Mouse (Mus musculus) stomach, postnatal 0 days (tissue): Measurements from ENCODE around the gene Frs3. TPM values are rescaled to one million over a fixed set of nuclear protein-coding genes. Genes with fewer than 3 reads are reported as not detected.

Experiments used
- ATAC-seq: fragments of 200-750 bp; cut with Nextera tagmentation; 2 replicates; pipeline ENCODE4 v1.8.0; 2017; ENCODE audit not compliant: low FRiP score, low TSS enrichment
- DNase-seq: peaks from one replicate; pipeline ENCODE4 v3.0.0-alpha.2; 2016; ENCODE audit warnings: low spot score
- H3K27ac ChIP-seq: fragments of 300-500 bp; sonication (generic); replicated peaks from 2 replicates; pipeline ENCODE4 v1.5.1; 2014; ENCODE audit warnings: mild to moderate bottlenecking, control low read depth
- H3K27me3 ChIP-seq: fragments of 300-500 bp; sonication (generic); 2 replicates; pipeline ENCODE4 v1.6.1; 2014; ENCODE audit warnings: low read length; ENCODE audit not compliant: control insufficient read depth, insufficient read depth
- H3K36me3 ChIP-seq: fragments of 300-500 bp; sonication (generic); 2 replicates; pipeline ENCODE4 v1.6.1; 2014; ENCODE audit warnings: low read length, mixed read lengths; ENCODE audit not compliant: control insufficient read depth, insufficient read depth
- H3K4me1 ChIP-seq: fragments of 300-500 bp; sonication (generic); replicated peaks from 2 replicates; pipeline ENCODE4 v1.6.1; 2014; ENCODE audit warnings: antibody characterized with exemption; ENCODE audit not compliant: control insufficient read depth, insufficient read depth
- H3K4me2 ChIP-seq: fragments of 300-500 bp; sonication (generic); replicated peaks from 2 replicates; pipeline ENCODE4 v1.6.1; 2014; ENCODE audit warnings: low read depth, mild to moderate bottlenecking, control low read depth, moderate library complexity
- H3K4me3 ChIP-seq: fragments of 300-500 bp; sonication (generic); 2 replicates; pipeline ENCODE4 v1.5.1; 2014; ENCODE audit warnings: low read depth, low read length, control low read depth
- H3K9ac ChIP-seq: fragments of 300-500 bp; sonication (generic); 2 replicates; pipeline ENCODE4 v1.6.1; 2014; ENCODE audit warnings: mild to moderate bottlenecking, low read length, control low read depth, mixed read lengths
- H3K9me3 ChIP-seq: fragments of 300-500 bp; sonication (generic); 2 replicates; pipeline ENCODE4 v1.6.1; 2016; ENCODE audit warnings: low read length; ENCODE audit not compliant: control insufficient read depth
- CTCF ChIP-seq: IDR thresholded peaks from 2 replicates; pipeline ENCODE4 v1.5.1; 2016; ENCODE audit warnings: antibody characterized with exemption, low read depth, mild to moderate bottlenecking, moderate library complexity
- EP300 ChIP-seq: optimal IDR thresholded peaks from 2 replicates; pipeline ENCODE3; 2016; ENCODE audit warnings: antibody characterized with exemption
- WGBS: fragments of 180-500 bp; shearing (Covaris S2); extraction: QIAGEN DNeasy Blood & Tissue Kit; methylation state at CpG from one replicate; pipeline ENCODE4 v1.1.7; 2014; 5-methylcytosine and 5-hydroxymethylcytosine counted together
- polyA plus RNA-seq: library from polyadenylated mRNA; unstranded; fragments of >200 nt; fragmentation: Nextera tagmentation; extraction: Ambion mirVana; gene quantifications from 2 replicates; pipeline ENCODE4 v1.2.1, GENCODE M21; 2015

Gene Frs3
- polyA plus RNA-seq, 1 experiment from 2014 or later: 2.7 TPM

GRCm38 (mm10) chr17:47702548-47703345, 13.9 kb downstream of the Frs3 start:
- H3K4me2 ChIP-seq: no peak overlapping the region

GRCm38 (mm10) chr17:47703556-47703955, 14.7 kb downstream of the Frs3 start:
- DNase-seq (no peak), ATAC-seq (no peak)
- H3K4me1 ChIP-seq: no peaks in the 10 kb centered on the region
- no peak overlapping the region for H3K4me2 ChIP-seq
- no peak overlapping the region for H3K9ac ChIP-seq
- 53% methylated on average over 20 of the region's 20 CpGs for WGBS
- TF ChIP-seq CTCF (no peak), EP300 (no peak)
- peaks cover 7% of the 10 kb centered on the region; the same call in 1 of the 2 replicates for H3K36me3 ChIP-seq
- no peak overlapping the region for H3K4me3 ChIP-seq
- H3K27ac ChIP-seq: no peak overlapping the region
- H3K9me3 ChIP-seq: no peaks in the 10 kb centered on the region
- no peaks in the 10 kb centered on the region for H3K27me3 ChIP-seq

More at GRCm38 (mm10) chr17:47702548-47703345, 13.9 kb downstream of the Frs3 start:
- 47% methylated on average over 28 of the region's 28 CpGs for WGBS
- peaks cover 7% of the 10 kb centered on the region; the same call in 1 of the 2 replicates for H3K36me3 ChIP-seq
- TF ChIP-seq EP300 (no peak), CTCF (no peak)
- no peak overlapping the region for H3K9ac ChIP-seq
- DNase-seq (no peak), ATAC-seq (no peak)
- H3K27me3 ChIP-seq: no peaks in the 10 kb centered on the region
- H3K27ac ChIP-seq: no peak overlapping the region
- no peak overlapping the region for H3K4me3 ChIP-seq
- no peaks in the 10 kb centered on the region for H3K4me1 ChIP-seq
- no peaks in the 10 kb centered on the region for H3K9me3 ChIP-seq

- H3K9me3 ChIP-seq: no peaks in the 10 kb centered on the region
- no peak overlapping the region for H3K9ac ChIP-seq
- ATAC-seq: no peak
- DNase-seq: no peak
- H3K36me3 ChIP-seq: peaks cover 7% of the 10 kb centered on the region; the same call in 1 of the 2 replicates
- H3K4me3 ChIP-seq: no peak overlapping the region
- H3K27me3 ChIP-seq: no peaks in the 10 kb centered on the region
- H3K4me1 ChIP-seq: no peaks in the 10 kb centered on the region
- no peak overlapping the region for H3K4me2 ChIP-seq
- no peak overlapping the region for H3K27ac ChIP-seq
- TF ChIP-seq CTCF (peak; percentile 47), EP300 (no peak)
- 78% methylated on average over 4 of the region's 4 CpGs for WGBS
Measured at GRCm38 (mm10) chr17:47704692-47705091, 15.9 kb downstream of the Frs3 start.

- ATAC-seq (no peak), DNase-seq (no peak)
- H3K4me1 ChIP-seq: no peaks in the 10 kb centered on the region
- no peak overlapping the region for H3K27ac ChIP-seq
- TF ChIP-seq CTCF: no peak
- TF ChIP-seq EP300: no peak
- no peaks in the 10 kb centered on the region for H3K27me3 ChIP-seq
- H3K4me3 ChIP-seq: no peak overlapping the region
- no peaks in the 10 kb centered on the region for H3K9me3 ChIP-seq
- 47% methylated on average over 1 of the region's 1 CpGs for WGBS
- H3K36me3 ChIP-seq: peaks cover 7% of the 10 kb centered on the region; the same call in 1 of the 2 replicates
- H3K4me2 ChIP-seq: no peak overlapping the region
- no peak overlapping the region for H3K9ac ChIP-seq
Measured at GRCm38 (mm10) chr17:47706196-47706595, 17.4 kb downstream of the Frs3 start.

- Histone ChIP-seq H3K36me3 (no peaks in the 10 kb centered on the region), H3K4me3 (no peak overlapping the region), H3K9me3 (no peaks in the 10 kb centered on the region), H3K4me1 (no peaks in the 10 kb centered on the region), H3K27ac (no peak overlapping the region), H3K27me3 (no peaks in the 10 kb centered on the region), H3K4me2 (no peak overlapping the region), H3K9ac (no peak overlapping the region)
- DNase-seq: no peak
- 80% methylated on average over 3 of the region's 3 CpGs for whole genome bisulfite sequencing
- ATAC-seq: no peak
- TF ChIP-seq EP300 (no peak), CTCF (no peak)
Measured at GRCm38 (mm10) chr17:47707961-47708360, 19.1 kb downstream of the Frs3 start.

- Histone ChIP-seq H3K36me3 (no peaks in the 10 kb centered on the region), H3K4me2 (no peak overlapping the region), H3K4me1 (no peaks in the 10 kb centered on the region), H3K27ac (peak overlapping the region; percentile 45; the same call in 1 of the 2 replicates), H3K9ac (no peak overlapping the region), H3K9me3 (no peaks in the 10 kb centered on the region), H3K27me3 (no peaks in the 10 kb centered on the region), H3K4me3 (no peak overlapping the region)
- 37% methylated on average over 4 of the region's 4 CpGs for WGBS
- ATAC-seq: peak; percentile 48; the same call in 1 of the 2 replicates
- DNase-seq: peak; percentile 66
- TF ChIP-seq EP300: no peak
- no peak for TF ChIP-seq CTCF
Measured at GRCm38 (mm10) chr17:47708972-47709371, 20.1 kb downstream of the Frs3 start.
